Mouse (Mus musculus): ENCODE results near the gene St6galnac3.

Gene St6galnac3

DNA sequence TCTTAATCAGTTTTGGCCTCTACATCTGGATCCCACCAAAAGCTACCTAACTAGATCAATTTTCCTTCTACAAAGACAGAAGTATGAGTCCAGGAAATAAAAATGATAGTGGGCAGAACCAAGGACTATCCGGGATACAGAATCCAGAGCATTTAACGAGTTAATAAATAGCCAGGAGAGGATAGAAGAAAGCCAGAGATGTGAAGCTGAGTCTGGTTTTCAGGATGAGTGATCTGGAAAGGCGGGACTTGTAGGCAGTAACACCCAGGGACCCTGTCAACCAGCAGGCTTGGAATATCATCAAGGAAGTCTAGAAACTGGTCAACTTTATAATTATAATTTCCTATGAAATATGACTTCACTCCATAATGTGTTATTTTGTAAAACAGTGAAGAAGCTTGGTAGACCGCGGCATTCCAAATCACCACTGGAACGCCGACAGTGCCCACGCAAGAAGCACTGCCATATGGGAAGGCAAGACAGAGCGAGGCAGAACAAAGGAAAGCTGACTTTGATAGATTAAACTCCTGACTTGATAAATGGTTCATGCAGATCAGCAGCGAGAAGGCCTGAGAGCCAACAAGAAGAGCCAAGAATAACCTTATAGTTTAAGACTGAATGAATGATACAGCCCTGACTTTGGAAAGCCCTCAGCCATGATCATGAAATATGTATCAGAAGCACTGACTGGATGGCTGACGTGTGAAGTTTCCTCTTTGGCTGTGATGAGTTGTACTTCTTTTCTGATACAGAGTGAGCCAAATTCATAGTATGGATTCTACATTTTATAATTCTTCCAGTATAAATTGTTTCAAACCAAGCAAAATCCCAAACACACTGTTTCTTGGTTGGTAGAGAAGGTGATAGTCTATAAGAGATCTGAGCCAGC, 252.1 kb downstream of the St6galnac3 start:
- no peak for DNase-seq (ENCODE audit: low read depth, low spot score)

DNA sequence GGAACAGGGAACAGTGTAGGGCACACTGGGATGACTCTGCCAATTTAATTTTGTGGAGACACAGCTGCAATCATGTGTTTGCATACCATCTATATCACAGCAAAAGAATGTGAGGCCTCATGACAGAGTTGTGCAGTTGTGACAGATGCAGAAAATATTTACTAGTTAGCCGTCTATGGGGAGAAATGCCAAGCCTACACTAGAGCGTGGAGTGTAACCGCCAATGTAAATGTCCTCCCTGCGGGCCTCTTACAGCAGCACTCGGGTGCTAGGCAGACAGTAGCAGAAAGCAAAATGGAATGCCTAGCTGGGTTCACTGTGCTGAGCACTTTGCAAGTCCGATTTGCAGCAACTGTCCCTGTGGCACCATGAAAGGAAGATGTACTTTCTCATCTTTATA, 261.1 kb downstream of the St6galnac3 start:
- DNase-seq (ENCODE audit: low read depth, low spot score): no peak

DNA sequence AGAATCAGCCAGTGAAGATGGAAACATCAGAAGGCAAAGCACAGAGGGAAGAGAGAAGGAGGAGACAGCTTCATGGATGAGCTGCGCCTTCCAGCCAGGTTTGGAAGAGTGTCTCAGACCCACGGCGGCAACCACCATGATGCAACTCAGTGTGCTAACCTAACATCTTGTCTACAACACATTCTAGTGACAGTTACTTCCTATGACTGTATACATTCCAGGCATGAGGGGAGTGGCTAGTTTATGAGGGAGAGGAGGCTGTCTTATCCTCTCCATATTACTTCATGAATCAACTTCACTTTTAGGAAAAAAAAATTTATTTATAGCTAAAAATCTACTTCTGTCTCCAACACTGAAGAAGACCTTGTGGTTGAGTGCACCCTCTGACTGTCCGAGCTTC, 264.8 kb downstream of the St6galnac3 start:
- no peak for DNase-seq (ENCODE audit: low read depth, low spot score)

DNA sequence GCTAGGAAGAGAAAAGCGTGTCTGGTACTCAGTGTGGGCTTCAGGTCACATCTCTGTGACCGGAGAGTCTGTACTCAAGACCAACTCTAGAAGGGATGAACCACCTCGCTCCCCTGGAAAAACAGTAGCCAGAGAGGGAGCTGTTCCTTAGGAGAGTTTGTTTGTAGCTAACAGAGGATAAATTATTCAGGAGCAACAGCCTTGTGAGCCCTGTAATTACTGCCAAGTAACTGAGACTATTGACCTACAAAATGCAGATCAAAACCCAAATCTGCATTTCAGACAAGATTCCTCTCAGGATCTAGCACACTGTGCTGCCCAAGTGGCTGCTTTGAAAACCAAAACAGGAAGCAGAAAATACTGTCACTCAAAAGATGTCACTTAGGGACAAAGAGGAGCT, 266.4 kb downstream of the St6galnac3 start:
- DNase-seq (ENCODE audit: low read depth, low spot score): no peak

DNA sequence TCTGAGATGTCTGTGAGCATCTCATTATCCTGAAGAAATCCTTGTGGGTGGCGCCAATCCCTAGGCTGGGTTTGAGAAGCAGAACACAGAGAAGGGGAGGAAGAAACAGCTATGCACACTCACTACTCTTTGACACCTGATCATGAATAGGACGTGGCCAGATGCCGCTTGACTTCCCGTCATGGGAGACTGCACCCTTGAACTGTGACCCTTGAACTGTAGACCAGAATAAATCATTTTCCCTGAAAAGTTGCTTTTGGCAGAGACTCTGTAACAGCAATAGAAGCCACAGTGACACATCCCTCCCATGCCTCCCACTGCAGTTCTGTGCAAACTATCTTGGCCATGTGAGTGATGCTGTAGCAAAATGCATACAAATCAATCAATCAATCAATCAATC, 267.3 kb downstream of the St6galnac3 start:
- no peak for DNase-seq (ENCODE audit: low read depth, low spot score)

DNA sequence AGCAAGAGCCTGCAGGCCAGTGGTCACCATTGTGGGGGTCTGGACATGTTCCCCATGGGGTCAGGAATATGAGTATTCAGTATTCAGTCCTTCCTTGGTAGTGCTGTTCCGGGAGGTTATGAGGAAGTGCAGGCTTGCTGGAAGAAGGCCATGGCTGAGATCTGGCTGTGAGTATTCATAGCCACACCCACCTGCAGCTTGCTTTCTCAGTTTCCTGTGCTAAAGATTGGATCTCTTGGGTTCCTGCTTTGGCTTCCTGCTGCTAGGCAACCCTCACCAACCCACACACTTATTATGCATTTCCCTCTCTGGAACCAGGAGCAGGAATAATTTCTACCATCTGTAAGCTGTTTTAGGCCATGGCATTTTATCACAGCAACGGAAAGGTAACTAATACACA, 267.8 kb downstream of the St6galnac3 start:
- no peak for DNase-seq (ENCODE audit: low read depth, low spot score)

DNA sequence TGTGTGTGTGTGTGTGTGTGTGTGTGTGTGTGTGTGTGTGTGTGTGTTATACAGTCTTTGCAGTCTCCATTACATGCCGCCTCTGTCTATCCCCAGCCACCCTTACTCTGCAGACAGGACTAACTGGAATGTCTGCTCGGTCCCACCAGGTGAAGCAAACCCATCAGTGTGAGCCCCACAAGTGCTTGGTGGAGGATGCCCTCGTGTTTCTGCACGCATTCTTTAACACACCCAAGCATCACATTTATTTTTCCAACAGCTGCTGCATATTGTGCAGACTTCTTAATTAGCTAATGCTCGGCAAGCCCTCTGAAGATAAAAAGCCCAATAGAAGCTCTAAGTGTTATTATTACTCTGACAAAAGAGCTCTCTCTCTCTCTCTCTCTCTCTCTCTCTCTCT, 268.7 kb downstream of the St6galnac3 start:
- no peak for DNase-seq (ENCODE audit: low read depth, low spot score)

DNA sequence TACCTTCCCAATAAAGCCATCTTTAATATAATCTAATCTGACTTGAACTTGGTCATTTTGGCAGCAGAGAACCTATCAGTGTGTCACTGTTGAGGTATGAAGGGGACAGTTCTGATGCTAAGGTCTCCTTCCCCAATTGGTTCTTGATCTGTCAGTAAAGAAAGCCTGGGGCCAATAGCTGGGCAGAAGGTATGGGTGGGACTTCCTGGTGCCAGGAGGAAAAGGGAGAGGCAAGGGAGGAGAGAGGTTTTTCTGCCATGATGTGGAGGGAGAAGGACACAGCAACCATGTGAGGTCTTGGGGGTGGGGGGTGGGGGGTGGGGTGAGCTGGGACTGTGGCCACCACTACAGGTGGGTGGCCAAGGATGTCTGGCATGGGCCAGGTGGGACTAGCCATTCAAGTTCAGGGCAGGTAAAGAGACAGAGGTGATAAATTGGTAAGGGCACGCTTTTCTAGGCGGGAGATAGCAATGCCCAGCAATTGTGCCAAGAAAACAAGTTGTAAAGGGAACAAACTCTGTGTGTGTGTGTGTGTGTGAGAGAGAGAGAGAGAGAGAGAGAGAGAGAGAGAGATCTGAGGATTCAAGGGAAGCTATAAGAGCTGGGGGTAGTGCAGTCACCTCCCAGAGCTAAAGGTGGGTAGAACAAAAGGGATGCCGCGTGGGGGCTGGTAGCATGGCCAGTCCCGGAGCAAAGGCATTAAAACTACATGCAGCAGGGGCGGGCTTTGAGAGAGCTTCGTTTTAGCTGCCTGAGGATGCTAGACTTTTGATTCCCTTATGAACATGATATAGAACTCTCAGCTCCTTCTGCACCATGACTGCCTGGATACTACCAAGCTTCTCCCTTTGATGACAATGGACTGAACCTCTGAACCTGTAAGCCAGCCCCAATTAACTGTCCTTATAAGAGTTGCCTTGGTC, 271.6 kb downstream of the St6galnac3 start:
- DNase-seq (ENCODE audit: low read depth, low spot score): no peak

DNA sequence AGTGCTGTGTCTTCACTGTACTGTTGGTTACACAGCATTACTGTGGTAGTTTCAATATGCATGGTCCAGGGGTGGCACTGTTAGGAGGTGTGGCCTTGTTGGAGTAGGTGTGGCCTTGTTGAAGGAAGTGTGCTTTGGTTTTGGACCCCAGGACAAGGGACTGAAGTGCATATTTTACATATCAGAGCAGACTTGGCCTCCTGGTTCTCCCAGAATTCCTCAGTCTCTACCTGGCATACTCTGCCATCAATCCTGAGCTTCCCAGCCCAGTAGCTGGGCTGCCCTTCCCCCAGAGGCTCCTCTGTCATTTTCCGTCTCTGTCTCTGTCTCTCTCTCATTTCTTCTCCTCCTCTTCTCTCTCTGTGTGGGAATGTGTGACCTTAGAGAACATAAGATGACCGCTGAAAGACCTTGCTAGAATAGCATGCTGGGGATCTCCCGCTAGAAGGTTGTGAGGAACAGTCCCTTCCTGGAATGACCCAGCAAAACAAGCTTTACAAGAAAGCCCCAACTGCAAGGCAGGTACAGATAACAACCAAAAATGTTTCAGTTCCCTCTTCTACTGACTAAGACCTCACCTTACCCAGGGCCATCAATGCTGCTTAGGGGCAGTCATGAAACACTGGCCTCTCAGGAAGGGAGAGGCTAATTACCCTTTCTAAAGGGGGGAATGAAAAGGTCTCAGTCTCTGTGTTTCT, 272.5 kb downstream of the St6galnac3 start:
- no peak for DNase-seq (ENCODE audit: low read depth, low spot score)

DNA sequence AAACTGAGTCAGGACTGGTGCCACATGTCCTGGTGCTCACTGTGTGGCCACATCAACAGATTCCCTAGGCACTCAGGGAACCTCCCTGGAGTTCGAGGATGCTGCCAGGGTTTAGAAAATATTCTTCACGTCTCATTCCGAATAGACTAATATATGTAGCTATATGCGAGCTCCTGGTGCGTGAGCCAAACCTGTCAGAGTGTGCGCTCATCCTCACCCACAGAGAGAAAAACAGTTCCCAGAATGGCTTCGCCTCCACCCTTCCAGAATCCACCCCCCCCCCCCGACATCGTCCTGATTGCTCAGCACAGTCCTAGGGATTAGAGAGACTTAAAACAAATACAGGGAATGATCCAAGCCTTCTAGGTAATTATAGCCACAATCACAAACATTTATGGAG, 283.6 kb downstream of the St6galnac3 start:
- no peak for DNase-seq (ENCODE audit: low read depth, low spot score)

DNA sequence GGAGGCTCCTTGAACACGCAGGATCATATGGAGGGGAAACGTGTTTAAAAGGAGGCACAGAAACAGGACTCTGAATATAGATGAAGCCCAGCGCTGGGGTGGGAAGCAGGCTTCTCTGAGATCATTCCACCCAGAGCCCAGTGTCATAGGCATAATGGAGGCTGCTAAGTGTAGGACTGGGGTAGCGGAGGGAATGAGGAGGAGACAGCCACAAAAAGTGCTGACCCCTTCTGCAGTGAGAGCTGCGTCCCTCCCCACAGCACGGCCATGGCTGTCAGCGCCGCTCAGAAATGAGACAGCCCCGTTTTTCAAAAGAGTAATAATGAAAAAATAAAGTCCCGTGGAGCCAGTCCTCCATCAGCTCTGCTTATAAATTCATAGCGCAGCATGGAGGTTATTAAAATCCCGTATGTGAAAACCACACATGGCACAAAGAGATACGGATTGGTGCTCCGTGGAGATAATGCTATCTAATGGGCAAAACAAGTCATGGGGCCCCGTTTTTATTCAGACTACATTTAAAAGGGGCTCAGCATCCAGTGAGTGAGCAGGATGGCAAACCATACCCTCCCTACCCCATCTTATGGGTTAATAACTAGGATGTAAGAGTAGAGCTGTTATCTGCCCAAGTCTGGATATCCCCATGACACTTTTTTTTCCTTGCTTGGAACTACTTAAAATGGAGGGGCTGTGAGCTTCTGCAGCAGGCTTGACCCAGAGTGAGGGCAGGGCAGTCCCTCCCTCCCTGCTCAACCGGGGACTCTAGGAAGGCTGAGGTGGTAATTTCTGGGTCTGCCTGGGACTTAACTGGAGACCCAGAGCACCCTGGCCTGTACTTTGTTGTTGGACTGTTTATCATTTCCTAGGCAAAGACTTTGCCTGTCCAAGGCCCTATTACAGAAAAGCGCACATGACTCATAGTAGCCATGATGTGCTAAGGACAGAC, 288.6 kb downstream of the St6galnac3 start:
- no peak for DNase-seq (ENCODE audit: low read depth, low spot score)

DNA sequence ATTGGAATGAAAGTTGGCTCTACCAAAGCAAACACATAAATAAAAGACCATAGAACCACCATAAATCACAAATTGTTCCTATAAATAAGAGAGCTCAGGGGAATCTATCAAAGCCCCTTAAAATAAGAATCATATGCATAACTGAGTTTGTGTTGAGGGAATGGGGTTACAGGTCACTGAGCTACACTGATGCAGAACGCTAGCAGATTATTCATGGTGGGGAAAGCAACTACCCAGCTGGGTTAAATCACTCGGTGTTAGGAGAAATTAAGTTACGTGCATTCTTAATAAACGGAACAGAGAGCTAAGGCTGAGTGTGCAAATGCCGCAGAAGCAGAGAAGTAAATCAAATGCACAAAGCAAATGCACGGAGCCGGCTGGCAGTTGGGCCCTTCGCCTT, 292.0 kb downstream of the St6galnac3 start:
- DNase-seq (ENCODE audit: low read depth, low spot score): no peak

DNA sequence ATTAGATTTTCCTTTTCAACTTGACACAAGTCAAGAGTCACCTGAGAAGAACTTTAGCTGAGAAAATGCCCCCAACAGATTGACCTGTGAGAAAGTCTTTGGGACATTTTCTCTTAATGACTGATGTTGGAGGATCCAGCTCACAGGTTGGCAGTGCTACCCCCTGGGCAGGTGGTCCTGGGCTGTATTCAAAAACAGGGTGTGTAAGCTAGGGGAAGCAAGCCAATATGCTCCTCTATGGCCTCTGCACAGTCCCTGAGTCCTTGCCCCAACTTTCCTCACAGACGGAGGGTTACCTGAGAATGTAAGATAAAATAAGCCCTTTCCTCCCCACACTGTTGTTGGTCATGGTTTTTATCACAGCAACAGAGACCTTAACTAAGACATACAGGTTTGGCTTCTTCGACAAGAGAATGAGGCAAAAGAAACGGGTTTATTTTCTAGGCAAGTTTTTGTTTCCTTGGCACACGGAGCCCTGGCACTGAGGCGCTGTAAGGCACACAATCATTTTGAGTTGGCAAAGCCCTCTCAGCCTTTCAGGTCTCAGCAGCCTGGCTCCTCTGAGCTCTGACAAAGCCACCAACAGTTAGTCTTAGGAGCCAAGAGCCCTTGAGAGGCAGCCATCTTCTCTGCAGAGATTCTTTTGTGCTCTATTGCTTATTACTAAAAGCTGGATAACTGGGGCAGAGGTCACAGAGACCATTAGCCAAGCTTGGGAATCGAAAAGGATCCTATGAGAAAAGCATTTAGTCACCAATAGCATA, 292.7 kb downstream of the St6galnac3 start:
- no peak for DNase-seq (ENCODE audit: low read depth, low spot score)

DNA sequence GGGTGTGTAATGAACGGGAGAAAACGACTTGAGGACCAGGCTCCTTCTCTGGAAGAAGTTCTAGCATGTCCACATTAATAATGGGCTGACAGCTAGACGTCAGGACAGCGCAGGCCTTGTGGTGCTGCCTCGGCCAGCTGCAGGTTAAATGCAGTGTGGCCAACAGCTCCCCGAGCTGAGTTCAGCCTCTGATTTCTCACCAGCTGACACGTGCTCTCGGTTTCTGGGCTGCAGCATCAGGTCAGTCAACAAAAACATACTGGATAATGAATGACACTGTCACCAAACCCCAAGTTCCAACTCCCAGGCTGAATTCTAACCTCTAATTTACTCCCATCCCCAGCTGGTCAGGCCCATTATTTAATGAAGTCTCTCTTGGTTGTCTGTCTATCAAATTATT, 295.1 kb downstream of the St6galnac3 start:
- DNase-seq (ENCODE audit: low read depth, low spot score): no peak

DNA sequence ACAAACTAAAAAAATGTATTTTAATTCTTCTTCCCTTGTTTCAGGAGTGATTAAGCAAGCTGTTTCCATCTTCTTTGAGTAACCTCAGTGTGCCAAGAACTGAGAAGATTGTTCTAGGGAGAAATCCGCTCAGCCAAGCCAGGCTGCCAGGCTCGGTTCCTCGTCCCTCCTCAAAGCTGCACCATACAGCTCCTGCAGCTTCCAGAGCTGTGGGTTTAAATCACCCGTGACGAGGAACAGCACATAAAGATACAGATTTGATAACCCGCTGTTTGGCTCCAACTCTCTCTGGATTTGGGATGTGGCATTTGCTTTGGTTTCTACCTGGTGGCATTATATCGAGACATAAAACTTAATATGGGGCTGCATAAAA, 303.1 kb downstream of the St6galnac3 start:
- DNase-seq (ENCODE audit: low read depth, low spot score): no peak

DNA sequence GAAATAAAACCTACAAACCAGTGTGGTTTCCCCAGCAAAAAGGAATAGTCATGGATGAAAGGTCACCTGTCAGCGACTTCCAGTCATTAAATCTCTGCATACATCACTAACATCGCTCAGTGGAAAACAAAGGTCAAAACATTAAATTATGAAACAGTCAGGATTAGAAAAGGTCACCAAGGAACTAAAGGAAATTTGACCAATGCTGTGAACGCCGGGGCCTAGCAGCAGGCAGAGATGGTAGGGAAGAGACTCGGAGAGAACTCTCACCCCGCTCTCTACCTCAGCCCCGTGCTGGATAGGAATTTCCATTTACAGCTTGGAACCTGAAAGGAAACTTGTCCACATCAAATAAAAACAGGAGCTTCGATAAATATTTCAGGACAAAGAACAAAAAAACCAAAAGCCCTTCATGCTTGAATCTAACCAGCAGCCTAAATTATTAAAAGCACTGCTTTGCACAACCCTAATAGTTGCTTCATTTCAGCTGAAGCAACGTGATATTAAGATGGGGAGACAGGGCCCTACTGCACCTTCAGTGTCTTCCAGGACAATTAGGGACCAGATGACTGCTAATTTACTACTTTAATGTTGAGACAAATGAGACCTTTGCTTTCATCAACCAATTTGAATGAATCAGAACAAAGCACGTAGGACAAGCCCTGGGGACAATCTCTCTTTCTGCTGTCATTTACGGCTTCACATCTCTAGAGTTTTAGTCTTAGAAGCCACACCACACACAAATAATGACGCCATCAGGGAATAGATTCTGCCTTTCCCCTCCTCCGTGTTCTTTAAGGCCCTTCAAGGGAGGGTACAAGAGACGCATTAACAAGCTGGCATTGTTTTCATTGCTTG, 303.7 kb downstream of the St6galnac3 start:
- DNase-seq (ENCODE audit: low read depth, low spot score): no peak

DNA sequence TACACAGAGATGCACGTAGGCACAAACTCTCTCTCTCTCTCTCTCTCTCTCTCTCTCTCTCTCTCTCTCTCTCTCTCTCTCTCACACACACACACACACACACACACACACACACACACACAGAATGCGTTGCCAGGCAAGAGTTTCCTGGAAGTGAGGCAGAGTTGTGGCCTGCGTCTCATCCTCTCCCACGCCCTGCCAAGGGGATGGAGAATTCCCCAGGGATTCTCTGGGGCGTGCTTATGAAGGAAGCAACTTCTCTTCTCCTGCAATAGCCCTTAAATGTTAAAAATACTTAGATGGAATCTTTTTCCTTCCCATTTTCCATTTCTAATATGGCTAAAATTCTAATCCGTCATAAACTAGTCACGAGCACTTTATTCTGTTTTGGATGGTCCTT, 305.6 kb downstream of the St6galnac3 start:
- DNase-seq (ENCODE audit: low read depth, low spot score): no peak

DNA sequence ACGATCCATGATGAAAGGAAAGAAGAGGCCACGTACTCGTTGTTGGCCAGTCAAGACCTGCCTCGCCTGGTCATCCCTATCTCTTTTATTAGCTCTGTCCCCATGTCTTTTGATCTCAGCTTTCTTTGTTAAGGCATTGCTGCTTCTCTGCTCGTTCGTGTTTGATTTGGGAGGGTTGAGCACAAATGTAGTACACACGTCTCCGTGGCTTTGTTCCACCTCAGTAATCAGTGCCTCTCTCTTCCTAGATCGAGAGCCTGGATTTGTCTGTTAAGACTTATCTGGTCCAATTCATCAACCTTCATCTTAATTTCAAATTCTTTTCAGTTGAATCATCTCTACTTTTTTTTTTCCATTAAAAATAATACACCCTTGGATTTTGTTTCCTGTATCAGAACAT, 308.0 kb downstream of the St6galnac3 start:
- DNase-seq (ENCODE audit: low read depth, low spot score): no peak

DNA sequence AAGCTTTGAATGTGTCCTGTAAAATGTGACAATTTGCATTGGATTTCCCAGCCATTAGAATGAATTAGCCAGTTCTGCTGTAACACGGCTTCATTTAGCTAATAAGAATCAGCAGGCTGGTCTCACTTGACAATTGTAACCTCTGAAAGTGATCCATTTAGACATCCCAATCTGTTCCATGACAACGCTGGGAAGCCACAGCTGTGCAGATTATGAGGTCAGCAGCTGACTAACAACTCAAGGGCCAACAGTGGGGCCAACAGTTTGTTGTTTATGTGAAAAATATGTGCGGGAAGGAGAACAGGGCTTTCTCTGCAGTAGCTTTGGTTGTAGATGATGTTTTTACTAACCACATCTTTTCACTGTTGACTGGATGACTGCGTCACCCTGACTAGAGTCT, 308.6 kb downstream of the St6galnac3 start:
- no peak for DNase-seq (ENCODE audit: low read depth, low spot score)

Data from retina, adult 2 months (tissue).